Comparison of ENCODE assay signal across 8 mouse cellular contexts in the genomic region with DNA sequence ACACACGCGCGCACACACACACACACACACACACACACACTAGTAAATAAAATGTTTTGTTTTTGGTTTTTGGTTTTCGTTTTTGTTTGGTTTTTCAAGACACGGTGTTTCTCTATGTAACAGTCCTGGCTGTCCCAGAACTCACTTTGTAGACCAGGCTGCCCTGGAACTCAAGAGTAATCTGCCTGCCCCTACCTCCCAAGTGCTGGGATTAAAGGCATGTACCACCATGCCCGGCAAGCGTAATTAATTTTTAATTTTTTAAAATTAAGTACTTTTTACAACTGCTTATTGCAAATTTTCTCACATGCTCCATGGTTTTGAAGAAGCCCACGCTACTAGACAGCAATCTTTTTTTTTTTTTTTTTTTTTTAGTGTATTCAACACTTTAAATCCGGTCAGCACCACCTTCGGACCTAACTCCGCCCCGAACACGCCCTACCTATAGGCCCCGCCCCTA. TPM values are rescaled to one million over a fixed set of nuclear protein-coding genes. Genes with fewer than 3 reads are reported as not detected.
DNase-seq lines count a peak whose midpoint lies in the region; ATAC-seq and TF ChIP-seq lines count a peak whose summit lies in the region.

No protein-coding gene starts in this region.

- H3K27me3 ChIP-seq in cerebellum, adult 2 months (ENCODE audit: control insufficient read depth, insufficient read depth, low read length): no peaks in the 10 kb centered on the region
- H3K27me3 ChIP-seq in intestine, embryonic 15.5 days (replicated peaks): no peaks in the 10 kb centered on the region
- no peaks in the 10 kb centered on the region for H3K27me3 ChIP-seq in midbrain, postnatal 0 days (ENCODE audit: insufficient read depth, low read length)

- H3K4me3 ChIP-seq in cerebellum, adult 2 months (replicated peaks; ENCODE audit: insufficient read depth, low read depth, low read length): peak overlapping the region; percentile 57
- H3K4me3 ChIP-seq in lung, adult 2 months (replicated peaks; ENCODE audit: extremely low read depth, low read depth, low read length): no peak overlapping the region
- peak overlapping the region; percentile 52 for H3K4me3 ChIP-seq in intestine, embryonic 15.5 days (replicated peaks)
- peak overlapping the region; percentile 30 for H3K4me3 ChIP-seq in midbrain, postnatal 0 days (ENCODE audit: low read depth, low read length)

- WGBS in cerebellum, adult 2 months: 33% methylated on average over 14 of the region's 14 CpGs
- 29% methylated on average over 14 of the region's 14 CpGs for WGBS in lung, adult 2 months
- WGBS in intestine, embryonic 15.5 days: 32% methylated on average over 14 of the region's 14 CpGs
- 25% methylated on average over 14 of the region's 14 CpGs for WGBS in midbrain, postnatal 0 days

- no peaks in the 10 kb centered on the region for H3K4me1 ChIP-seq in cerebellum, adult 2 months (ENCODE audit: control insufficient read depth, insufficient read depth, low read length)
- peaks cover 3% of the 10 kb centered on the region for H3K4me1 ChIP-seq in lung, adult 2 months (ENCODE audit: control insufficient read depth, insufficient read depth, low read length)
- H3K4me1 ChIP-seq in intestine, embryonic 15.5 days (replicated peaks): 0 out of 2 replicates have a peak, but pooled peaks cover 4% of the 10 kb centered on the region
- no peaks in the 10 kb centered on the region for H3K4me1 ChIP-seq in midbrain, postnatal 0 days (ENCODE audit: insufficient read depth, low read length)

- peak; percentile 19 for ATAC-seq in intestine, embryonic 15.5 days
- no peak for ATAC-seq in midbrain, postnatal 0 days (ENCODE audit: low FRiP score)

- no peak for TF ChIP-seq POLR2A in cerebellum, adult 2 months (IDR thresholded peaks at IDR 0.05; ENCODE audit: borderline replicate concordance, insufficient read depth, low read length)
- TF ChIP-seq POLR2A in lung, adult 2 months (IDR thresholded peaks at IDR 0.05; ENCODE audit: borderline replicate concordance, extremely low read depth, low read depth, low read length): no peak

- H3K4me2 ChIP-seq in intestine, embryonic 15.5 days (replicated peaks): peak overlapping the region; percentile 69
- peak overlapping the region; percentile 63 for H3K4me2 ChIP-seq in midbrain, postnatal 0 days (ENCODE audit: low read depth, low read length, poor library complexity, severe bottlenecking)

- TF ChIP-seq CTCF in cerebellum, adult 2 months (IDR thresholded peaks at IDR 0.05; ENCODE audit: borderline replicate concordance, insufficient read depth, low read depth, low read length): no peak
- TF ChIP-seq CTCF in lung, adult 2 months (IDR thresholded peaks at IDR 0.05; ENCODE audit: insufficient read depth, low read length): no peak
- no peak for TF ChIP-seq CTCF in midbrain, postnatal 0 days (IDR thresholded peaks at IDR 0.05)

- no peaks in the 10 kb centered on the region for H3K36me3 ChIP-seq in intestine, embryonic 15.5 days
- H3K36me3 ChIP-seq in midbrain, postnatal 0 days (ENCODE audit: insufficient read depth, low read length): no peaks in the 10 kb centered on the region

- H3K27ac ChIP-seq in cerebellum, adult 2 months (ENCODE audit: insufficient read depth, low read length): no peak overlapping the region
- no peak overlapping the region for H3K27ac ChIP-seq in intestine, embryonic 15.5 days
- H3K27ac ChIP-seq in midbrain, postnatal 0 days (ENCODE audit: low read depth, low read length): no peak overlapping the region

- no peak for DNase-seq in cerebellum, adult 2 months
- no peak for DNase-seq in cerebellum, postnatal 10 days
- DNase-seq in lung, adult 2 months: peak; percentile 7
- DNase-seq in lung, postnatal 14 days: no peak
- DNase-seq in midbrain, postnatal 0 days (ENCODE audit: low spot score): no peak
- no peak for DNase-seq in urinary bladder, postnatal 14 days (ENCODE audit: low spot score)
- DNase-seq in frontal cortex, adult 2 months (ENCODE audit: extremely low spot score in 1 of 2, low spot score in 1 of 2): no peak

- H3K9me3 ChIP-seq in intestine, embryonic 15.5 days: no peaks in the 10 kb centered on the region
- no peaks in the 10 kb centered on the region for H3K9me3 ChIP-seq in midbrain, postnatal 0 days (ENCODE audit: low read length)

- H3K9ac ChIP-seq in intestine, embryonic 15.5 days: no peak overlapping the region
- no peak overlapping the region for H3K9ac ChIP-seq in midbrain, postnatal 0 days (replicated peaks; ENCODE audit: low read length, poor library complexity, severe bottlenecking)

RNA-seq across cellular contexts. Expression of a gene that starts 0.3 kb away (rescaled TPM):
- 11.0 and 12.4 TPM in 2 replicates for polyA plus RNA-seq in cerebellum, adult 2 months (2012; rRNA removed)
- 8.8 and 12.3 TPM in 2 replicates for polyA plus RNA-seq in lung, adult 2 months (2012; rRNA removed)
- polyA plus RNA-seq in intestine, embryonic 15.5 days (2015; fragmentation: Nextera tagmentation; extraction: Ambion mirVana): 25.3 and 25.9 TPM in 2 replicates
- total RNA-seq in midbrain, postnatal 0 days (2014; rRNA removed): 0.71 and 1.4 TPM in 2 replicates
- polyA plus RNA-seq in midbrain, postnatal 0 days (2015; fragmentation: Nextera tagmentation; extraction: Ambion mirVana): 3.5 and 3.9 TPM in 2 replicates
- 8.3 and 9.7 TPM in 2 replicates for polyA plus RNA-seq in frontal cortex, adult 2 months (2012; rRNA removed)
